Mouse (Mus musculus) liver, embryonic 14.5 days (tissue): Measurements from ENCODE around the gene Zfp280d. TPM values are rescaled to one million over a fixed set of nuclear protein-coding genes. Genes with fewer than 3 reads are reported as not detected.

ENCODE experiments used
- ATAC-seq: fragments of 200-750 bp; cut with Nextera tagmentation; 2 replicates; pipeline ENCODE4 v1.8.0; 2017; ENCODE audit warnings: moderate number of reproducible peaks, mild to moderate bottlenecking, moderate library complexity; ENCODE audit not compliant: insufficient read depth
- DNase-seq, 3 experiments: peaks; one replicate each; pipeline ENCODE4 v3.0.0-alpha.2; 2012 to 2013; ENCODE audit warnings: low read depth in 3 of 3, low spot score in 3 of 3
- H3K27ac ChIP-seq: fragments of 300-500 bp; sonication (generic); 2 replicates; pipeline ENCODE4 v1.5.1; 2014; ENCODE audit warnings: moderate library complexity, mild to moderate bottlenecking, control low read depth, inconsistent platforms
- H3K27me3 ChIP-seq: fragments of 300-500 bp; sonication (generic); 2 replicates; pipeline ENCODE4 v1.6.1; 2014; ENCODE audit warnings: mild to moderate bottlenecking, low read length, moderate library complexity; ENCODE audit not compliant: control insufficient read depth, insufficient read depth
- H3K36me3 ChIP-seq: fragments of 300-500 bp; sonication (generic); replicated peaks from 2 replicates; pipeline ENCODE4 v1.6.1; 2014; ENCODE audit warnings: low read depth; ENCODE audit not compliant: control insufficient read depth, insufficient read depth
- H3K4me1 ChIP-seq, 2 experiments: fragments of 200-500 bp in 1 of 2; fragments of 300-500 bp in 1 of 2; sonication (generic) in 1 of 2; replicated peaks; 2 replicates each; pipeline ENCODE4 v1.6.1; 2012 to 2014; ENCODE audit warnings: antibody characterized with exemption in 1 of 2, inconsistent platforms in 1 of 2, low read length in 1 of 2; ENCODE audit not compliant: control insufficient read depth in 2 of 2, insufficient read depth in 2 of 2
- H3K4me2 ChIP-seq: fragments of 300-500 bp; sonication (generic); 2 replicates; pipeline ENCODE4 v1.6.1; 2014; ENCODE audit warnings: low read depth, mild to moderate bottlenecking, control low read depth, moderate library complexity
- H3K4me3 ChIP-seq, 2 experiments: fragments of 200-500 bp in 1 of 2; fragments of 300-500 bp in 1 of 2; sonication (generic) in 1 of 2; 2 replicates each; pipeline ENCODE4 v1.5.1; 2012 to 2014; ENCODE audit warnings: low read depth in 2 of 2, low read length in 2 of 2, mild to moderate bottlenecking in 2 of 2, control low read depth in 1 of 2, inconsistent platforms in 1 of 2, moderate library complexity in 1 of 2; ENCODE audit not compliant: insufficient read depth in 1 of 2
- H3K9ac ChIP-seq: fragments of 300-500 bp; sonication (generic); replicated peaks from 2 replicates; pipeline ENCODE4 v1.6.1; 2014; ENCODE audit warnings: mild to moderate bottlenecking, control low read depth, moderate library complexity
- H3K9me3 ChIP-seq: fragments of 300-500 bp; sonication (generic); 2 replicates; pipeline ENCODE4 v1.6.1; 2016; ENCODE audit warnings: low read length, mixed read lengths; ENCODE audit not compliant: control insufficient read depth
- CTCF ChIP-seq: IDR thresholded peaks from 2 replicates; pipeline ENCODE4 v1.5.1; 2016; ENCODE audit warnings: antibody characterized with exemption, low read depth, control low read depth
- EP300 ChIP-seq: IDR thresholded peaks from 2 replicates; pipeline ENCODE4 v1.6.1; 2016; ENCODE audit warnings: antibody characterized with exemption, low read depth
- WGBS: fragments of 180-500 bp; shearing (Covaris S2); extraction: QIAGEN DNeasy Blood & Tissue Kit; methylation state at CpG from one replicate; pipeline ENCODE4 v1.1.7; 2014; ENCODE audit not compliant: insufficient replicate concordance; 5-methylcytosine and 5-hydroxymethylcytosine counted together
- polyA plus RNA-seq, 2 experiments: library from polyadenylated mRNA; depleted of rRNA in 1 of 2; stranded (reverse) in 1 of 2; unstranded in 1 of 2; fragments of >200 nt; fragmentation: Nextera tagmentation in 1 of 2; extraction: Ambion mirVana in 1 of 2; gene quantifications; 2 replicates each; pipeline versions ENCODE4 v1.2.1 to v1.2.3; 2012 to 2014

Zfp280d gene
- polyA plus RNA-seq (2012; rRNA removed) (10.4 and 14.5 TPM in 2 replicates), polyA plus RNA-seq (2014; fragmentation: Nextera tagmentation; extraction: Ambion mirVana) (11.0 and 12.5 TPM in 2 replicates)

GRCm38 (mm10) chr9:72274677-72275076 is at the start of gene Zfp280d:
TSS of gene Zfp280d (plus strand) at chr9:72274860.
- DNase-seq (peak; percentile 75 to 79 (median 76)), ATAC-seq (peak; percentile 97)
- H3K36me3 ChIP-seq = no peaks in the 10 kb centered on the region
- peak within 1 kb of the TSS; percentile 84 for H3K27ac ChIP-seq
- H3K9me3 ChIP-seq = no peaks in the 10 kb centered on the region; the same call in 1 of the 2 replicates
- peak within 1 kb of the TSS; percentile 92 for H3K4me2 ChIP-seq
- 2% methylated on average over 49 of the region's 57 CpGs for WGBS
- peak within 1 kb of the TSS; percentile 84 to 97 for H3K4me3 ChIP-seq
- TF ChIP-seq CTCF = no peak
- TF ChIP-seq EP300 = no peak
- H3K27me3 ChIP-seq = no peaks in the 10 kb centered on the region
- peak within 1 kb of the TSS; percentile 92 for H3K9ac ChIP-seq
- peaks cover 0 to 10% of the 10 kb centered on the region in 2 experiments; a peak in 2 of 4 replicates for H3K4me1 ChIP-seq

GRCm38 (mm10) chr9:72226536-72226935 is 48.1 kb upstream of the Zfp280d start:
- no peaks in the 10 kb centered on the region for H3K36me3 ChIP-seq
- ATAC-seq (no peak), DNase-seq (no peak)
- 62% methylated on average over 6 of the region's 6 CpGs for WGBS
- TF ChIP-seq CTCF (no peak), EP300 (no peak)
- no peak overlapping the region for H3K4me3 ChIP-seq
- no peaks in the 10 kb centered on the region for H3K4me1 ChIP-seq
- no peaks in the 10 kb centered on the region for H3K27me3 ChIP-seq
- H3K27ac ChIP-seq = no peak overlapping the region
- no peak overlapping the region for H3K9ac ChIP-seq
- H3K9me3 ChIP-seq = no peaks in the 10 kb centered on the region
- no peak overlapping the region for H3K4me2 ChIP-seq

DNA sequence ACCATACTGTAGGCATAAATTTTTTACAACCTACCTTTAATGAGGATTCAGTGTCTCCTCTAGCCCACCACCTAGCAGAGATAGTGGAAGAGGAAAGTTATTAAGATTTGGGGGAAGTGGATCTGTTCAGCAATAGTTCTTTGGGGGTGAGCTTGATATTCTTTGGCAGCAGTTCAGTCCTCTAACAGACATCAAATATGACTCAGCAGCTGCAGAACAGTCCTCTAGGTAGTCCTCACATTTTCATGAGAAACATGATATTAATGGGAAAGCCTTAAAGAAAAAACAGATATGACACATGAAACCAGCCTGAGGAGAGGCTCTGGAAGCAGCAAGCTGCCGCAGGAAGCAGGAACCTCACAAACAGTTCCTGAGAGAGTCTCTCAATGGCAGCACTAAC is 22.0 kb upstream of the Zfp280d start:
- TF ChIP-seq EP300 = no peak
- no peak for TF ChIP-seq CTCF
- Histone ChIP-seq H3K9ac (no peak overlapping the region), H3K4me2 (no peak overlapping the region), H3K27ac (no peak overlapping the region), H3K4me1 (no peaks in the 10 kb centered on the region), H3K9me3 (no peaks in the 10 kb centered on the region), H3K36me3 (no peaks in the 10 kb centered on the region), H3K27me3 (no peaks in the 10 kb centered on the region), H3K4me3 (no peak overlapping the region)
- 74% methylated on average over 1 of the region's 1 CpGs for WGBS
- no peak for DNase-seq
- ATAC-seq = no peak

GRCm38 (mm10) chr9:72255227-72255626 is 19.4 kb upstream of the Zfp280d start:
- Histone ChIP-seq H3K36me3 (no peaks in the 10 kb centered on the region), H3K9ac (no peak overlapping the region), H3K27me3 (no peaks in the 10 kb centered on the region), H3K4me1 (no peaks in the 10 kb centered on the region), H3K4me3 (no peak overlapping the region), H3K4me2 (no peak overlapping the region), H3K27ac (no peak overlapping the region), H3K9me3 (no peaks in the 10 kb centered on the region)
- TF ChIP-seq CTCF = no peak
- no peak for TF ChIP-seq EP300
- ATAC-seq (no peak), DNase-seq (no peak)
- 54% methylated on average over 1 of the region's 1 CpGs for WGBS

GRCm38 (mm10) chr9:72256646-72257045 is 18.0 kb upstream of the Zfp280d start:
- no peak for DNase-seq
- H3K27me3 ChIP-seq = no peaks in the 10 kb centered on the region
- H3K36me3 ChIP-seq = no peaks in the 10 kb centered on the region
- no peak overlapping the region for H3K9ac ChIP-seq
- ATAC-seq = no peak
- no peaks in the 10 kb centered on the region for H3K4me1 ChIP-seq
- H3K27ac ChIP-seq = no peak overlapping the region
- no peak for TF ChIP-seq EP300
- TF ChIP-seq CTCF = no peak
- H3K9me3 ChIP-seq = no peaks in the 10 kb centered on the region
- WGBS = 59% methylated on average over 3 of the region's 3 CpGs
- no peak overlapping the region for H3K4me3 ChIP-seq
- no peak overlapping the region for H3K4me2 ChIP-seq
